Mouse (Mus musculus): ENCODE data around the gene Bbs9. TPM values are rescaled to one million over a fixed set of nuclear protein-coding genes. Genes with fewer than 3 reads are reported as not detected.
"Not testable (repeated sequence)": the region's sequence is repeated elsewhere in the genome, so short reads cannot be mapped to it uniquely, and the experiment has no call there.

Bbs9 gene
- total RNA-seq, 2 experiments from 2014 or later, result 5.0 to 5.3 TPM

GRCm38 (mm10) chr9:22823856-22824255, 348.3 kb downstream of the Bbs9 start:
- no peak for ATAC-seq (replicated peaks; ENCODE audit: low FRiP score, poor library complexity, severe bottlenecking)

GRCm38 (mm10) chr9:22824910-22825309, 349.4 kb downstream of the Bbs9 start:
- ATAC-seq (replicated peaks; ENCODE audit: low FRiP score, poor library complexity, severe bottlenecking), result no peak

GRCm38 (mm10) chr9:22826571-22826990, 351.1 kb downstream of the Bbs9 start:
- no peak for ATAC-seq (replicated peaks; ENCODE audit: low FRiP score, poor library complexity, severe bottlenecking)

- ATAC-seq (replicated peaks; ENCODE audit: low FRiP score, poor library complexity, severe bottlenecking), result no peak
These were observed 351.8 kb downstream of the Bbs9 start for GRCm38 (mm10) chr9:22827176-22827770.

GRCm38 (mm10) chr9:22829212-22829960, 353.9 kb downstream of the Bbs9 start:
- ATAC-seq (replicated peaks; ENCODE audit: low FRiP score, poor library complexity, severe bottlenecking), result no peak

GRCm38 (mm10) chr9:22834994-22835512, 359.5 kb downstream of the Bbs9 start:
- ATAC-seq (replicated peaks; ENCODE audit: low FRiP score, poor library complexity, severe bottlenecking), result no peak

GRCm38 (mm10) chr9:22837000-22837399, 361.5 kb downstream of the Bbs9 start:
- ATAC-seq (replicated peaks; ENCODE audit: low FRiP score, poor library complexity, severe bottlenecking), result no peak

GRCm38 (mm10) chr9:22837702-22838210, 362.2 kb downstream of the Bbs9 start:
- ATAC-seq (replicated peaks; ENCODE audit: low FRiP score, poor library complexity, severe bottlenecking), result no peak

GRCm38 (mm10) chr9:22846048-22846447, 370.5 kb downstream of the Bbs9 start:
- no peak for ATAC-seq (replicated peaks; ENCODE audit: low FRiP score, poor library complexity, severe bottlenecking)

GRCm38 (mm10) chr9:22846783-22847182, 371.3 kb downstream of the Bbs9 start:
- ATAC-seq (replicated peaks; ENCODE audit: low FRiP score, poor library complexity, severe bottlenecking), result no peak; the same call in 1 of the 2 replicates

GRCm38 (mm10) chr9:22848800-22849199, 373.3 kb downstream of the Bbs9 start:
- no peak for ATAC-seq (replicated peaks; ENCODE audit: low FRiP score, poor library complexity, severe bottlenecking)

GRCm38 (mm10) chr9:22849212-22849611, 373.7 kb downstream of the Bbs9 start:
- ATAC-seq (replicated peaks; ENCODE audit: low FRiP score, poor library complexity, severe bottlenecking), result no peak

- not testable (repeated sequence) for ATAC-seq (replicated peaks; ENCODE audit: low FRiP score, poor library complexity, severe bottlenecking)
These were observed 393.6 kb downstream of the Bbs9 start for GRCm38 (mm10) chr9:22869147-22869546.

- ATAC-seq (replicated peaks; ENCODE audit: low FRiP score, poor library complexity, severe bottlenecking), result no peak
These were observed 395.1 kb downstream of the Bbs9 start for GRCm38 (mm10) chr9:22870661-22871060.

- no peak for ATAC-seq (replicated peaks; ENCODE audit: low FRiP score, poor library complexity, severe bottlenecking)
These were observed 399.7 kb downstream of the Bbs9 start for GRCm38 (mm10) chr9:22875231-22875630.

- no peak for ATAC-seq (replicated peaks; ENCODE audit: low FRiP score, poor library complexity, severe bottlenecking)
These were observed 403.8 kb downstream of the Bbs9 start for GRCm38 (mm10) chr9:22879266-22879665.

- ATAC-seq (replicated peaks; ENCODE audit: low FRiP score, poor library complexity, severe bottlenecking), result no peak
These were observed 410.8 kb downstream of the Bbs9 start for GRCm38 (mm10) chr9:22886351-22886750.

- ATAC-seq (replicated peaks; ENCODE audit: low FRiP score, poor library complexity, severe bottlenecking), result no peak
These were observed 429.9 kb downstream of the Bbs9 start for GRCm38 (mm10) chr9:22905434-22905833.

- no peak for ATAC-seq (replicated peaks; ENCODE audit: low FRiP score, poor library complexity, severe bottlenecking)
These were observed 441.3 kb downstream of the Bbs9 start for GRCm38 (mm10) chr9:22916808-22917207.

GRCm38 (mm10) chr9:22935645-22936044, 460.1 kb downstream of the Bbs9 start:
- ATAC-seq (replicated peaks; ENCODE audit: low FRiP score, poor library complexity, severe bottlenecking), result no peak

All from erythroblast, adult 5-6 weeks (primary cell).